Mouse (Mus musculus): ENCODE measurements around the gene 4930579F01Rik. TPM values are rescaled to one million over a fixed set of nuclear protein-coding genes. Genes with fewer than 3 reads are reported as not detected.

Gene 4930579F01Rik
- total RNA-seq, 1 experiment from 2014 or later = 0.24 TPM

Other genes starting within 250 kb of the 4930579F01Rik start
- 3.3 and 6.3 TPM in 2 replicates for gene Dapp1, start 212.3 kb downstream of the 4930579F01Rik start, total RNA-seq (2021)
- gene 1110002E22Rik, start 128.8 kb downstream of the 4930579F01Rik start, total RNA-seq (2021) = 0.09 and 0.10 TPM in 2 replicates
- not detected in 2 replicates for gene Gm5105, start 126.4 kb downstream of the 4930579F01Rik start, total RNA-seq (2021)
- 10.1 and 11.8 TPM in 2 replicates for gene Trmt10a, start 50.4 kb downstream of the 4930579F01Rik start, total RNA-seq (2021)
- gene Mttp, start 48.9 kb downstream of the 4930579F01Rik start, total RNA-seq (2021) = 13.7 and 14.4 TPM in 2 replicates
- 37.9 and 41.2 TPM in 2 replicates for gene Adh7, start 23.9 kb upstream of the 4930579F01Rik start, total RNA-seq (2021)
- gene Adh1, start 67.2 kb upstream of the 4930579F01Rik start, total RNA-seq (2021) = 7,275 and 7,287 TPM in 2 replicates
- gene Adh6a, start 119.5 kb upstream of the 4930579F01Rik start, total RNA-seq (2021) = not detected in 2 replicates
- gene Adh6b, start 147.9 kb upstream of the 4930579F01Rik start, total RNA-seq (2021) = not detected in 2 replicates
- gene Adh4, start 221.6 kb upstream of the 4930579F01Rik start, total RNA-seq (2021) = 0.43 and 1.7 TPM in 2 replicates
- gene Adh5, start 249.3 kb upstream of the 4930579F01Rik start, total RNA-seq (2021) = 164 and 196 TPM in 2 replicates

All from adrenal gland, postnatal 25 days (tissue).